Mouse (Mus musculus) heart, embryonic 14.5 days (tissue): ENCODE results near the gene Samd4. TPM values are rescaled to one million over a fixed set of nuclear protein-coding genes. Genes with fewer than 3 reads are reported as not detected.

Source experiments
- ATAC-seq: fragments of 200-750 bp; cut with Nextera tagmentation; 2 replicates; pipeline ENCODE4 v1.8.0; 2017; ENCODE audit warnings: low read depth, moderate TSS enrichment; ENCODE audit not compliant: insufficient number of reproducible peaks, insufficient read depth, low FRiP score
- H3K27ac ChIP-seq, 2 experiments: fragments of 200-500 bp in 1 of 2; fragments of 300-500 bp in 1 of 2; sonication (generic) in 1 of 2; replicated peaks in 1 of 2; 2 replicates each; pipeline ENCODE4 v1.5.1; 2012 to 2014; ENCODE audit warnings: low read depth in 2 of 2, low read length in 2 of 2, control low read depth in 1 of 2, mild to moderate bottlenecking in 1 of 2, mixed read lengths in 1 of 2; ENCODE audit not compliant: control insufficient read depth in 1 of 2, insufficient read depth in 1 of 2
- H3K27me3 ChIP-seq: fragments of 300-500 bp; sonication (generic); 2 replicates; pipeline ENCODE4 v1.6.1; 2014; ENCODE audit warnings: mild to moderate bottlenecking, low read length, control low read depth; ENCODE audit not compliant: control insufficient read depth, insufficient read depth
- H3K36me3 ChIP-seq: fragments of 300-500 bp; sonication (generic); 2 replicates; pipeline ENCODE4 v1.6.1; 2014; ENCODE audit warnings: mild to moderate bottlenecking, control low read depth, low read length, mixed read lengths; ENCODE audit not compliant: control insufficient read depth, insufficient read depth
- H3K4me1 ChIP-seq, 2 experiments: fragments of 200-500 bp in 1 of 2; fragments of 300-500 bp in 1 of 2; sonication (generic) in 1 of 2; 2 replicates each; pipeline ENCODE4 v1.6.1; 2012 to 2014; ENCODE audit warnings: low read length in 2 of 2, control low read depth in 1 of 2, mixed read lengths in 1 of 2; ENCODE audit not compliant: control insufficient read depth in 2 of 2, insufficient read depth in 2 of 2
- H3K4me2 ChIP-seq: fragments of 300-500 bp; sonication (generic); 2 replicates; pipeline ENCODE4 v1.6.1; 2014; ENCODE audit warnings: mild to moderate bottlenecking, low read length
- H3K4me3 ChIP-seq, 2 experiments: fragments of 200-500 bp in 1 of 2; fragments of 300-500 bp in 1 of 2; sonication (generic) in 1 of 2; 2 replicates each; pipeline ENCODE4 v1.5.1; 2012 to 2014; ENCODE audit warnings: low read length in 2 of 2, mild to moderate bottlenecking in 2 of 2, control low read depth in 1 of 2, low read depth in 1 of 2, moderate library complexity in 1 of 2; ENCODE audit not compliant: control insufficient read depth in 1 of 2, insufficient read depth in 1 of 2
- H3K9ac ChIP-seq: fragments of 300-500 bp; sonication (generic); 2 replicates; pipeline ENCODE4 v1.6.1; 2014; ENCODE audit warnings: mild to moderate bottlenecking, low read length
- H3K9me3 ChIP-seq: fragments of 300-500 bp; sonication (generic); 2 replicates; pipeline ENCODE4 v1.6.1; 2016; ENCODE audit warnings: low read length, control low read depth; ENCODE audit not compliant: control insufficient read depth
- WGBS: fragments of 180-500 bp; shearing (Covaris S2); extraction: QIAGEN DNeasy Blood & Tissue Kit; methylation state at CpG from one replicate; pipeline ENCODE4 v1.1.7; 2014; 5-methylcytosine and 5-hydroxymethylcytosine counted together
- polyA plus RNA-seq: library from polyadenylated mRNA; unstranded; fragments of >200 nt; fragmentation: Nextera tagmentation; extraction: Ambion mirVana; gene quantifications from 2 replicates; pipeline ENCODE4 v1.2.1, GENCODE M21; 2014

The Samd4 gene
- polyA plus RNA-seq, 1 experiment from 2014 or later = 12.0 TPM

GRCm38 (mm10) chr14:47023529-47023928, 140.9 kb downstream of the Samd4 start:
- 75% methylated on average over 9 of the region's 9 CpGs for WGBS
- Histone ChIP-seq H3K36me3 (no peaks in the 10 kb centered on the region), H3K9ac (no peak overlapping the region), H3K4me1 (peaks cover 10 to 32% of the 10 kb centered on the region in 2 experiments), H3K4me2 (no peak overlapping the region), H3K27me3 (no peaks in the 10 kb centered on the region), H3K4me3 (no peak overlapping the region), H3K9me3 (no peaks in the 10 kb centered on the region), H3K27ac (no peak overlapping the region)
- no peak for ATAC-seq

- Histone ChIP-seq H3K9me3 (no peaks in the 10 kb centered on the region), H3K27me3 (no peaks in the 10 kb centered on the region), H3K9ac (no peak overlapping the region), H3K4me1 (peaks cover 5 to 11% of the 10 kb centered on the region in 2 experiments), H3K4me3 (no peak overlapping the region), H3K4me2 (no peak overlapping the region), H3K36me3 (no peaks in the 10 kb centered on the region), H3K27ac (no peak overlapping the region; a peak in 1 of 4 replicates)
- 57% methylated on average over 6 of the region's 6 CpGs for WGBS
- ATAC-seq = no peak
Observed at GRCm38 (mm10) chr14:47027431-47028118, 144.9 kb downstream of the Samd4 start.

GRCm38 (mm10) chr14:47031542-47031941, 148.9 kb downstream of the Samd4 start:
- peaks cover 5 to 11% of the 10 kb centered on the region in 2 experiments for H3K4me1 ChIP-seq
- H3K36me3 ChIP-seq = no peaks in the 10 kb centered on the region
- H3K9me3 ChIP-seq = no peaks in the 10 kb centered on the region
- no peak overlapping the region for H3K27ac ChIP-seq
- H3K4me3 ChIP-seq = no peak overlapping the region
- no peak overlapping the region for H3K4me2 ChIP-seq
- no peak overlapping the region for H3K9ac ChIP-seq
- ATAC-seq = no peak
- H3K27me3 ChIP-seq = no peaks in the 10 kb centered on the region
- 60% methylated on average over 2 of the region's 2 CpGs for WGBS

- WGBS = 51% methylated on average over 4 of the region's 4 CpGs
- Histone ChIP-seq H3K4me1 (peaks cover 5 to 16% of the 10 kb centered on the region in 2 experiments), H3K36me3 (no peaks in the 10 kb centered on the region), H3K4me3 (no peak overlapping the region), H3K9me3 (no peaks in the 10 kb centered on the region), H3K9ac (no peak overlapping the region), H3K4me2 (no peak overlapping the region), H3K27ac (no peak overlapping the region), H3K27me3 (no peaks in the 10 kb centered on the region)
- no peak for ATAC-seq
Observed at GRCm38 (mm10) chr14:47032140-47032539, 149.5 kb downstream of the Samd4 start.

GRCm38 (mm10) chr14:47033423-47033822, 150.8 kb downstream of the Samd4 start:
- no peak for ATAC-seq
- Histone ChIP-seq H3K9ac (no peak overlapping the region), H3K4me2 (no peak overlapping the region), H3K27me3 (no peaks in the 10 kb centered on the region), H3K4me1 (peaks cover 3 to 10% of the 10 kb centered on the region in 2 experiments), H3K4me3 (no peak overlapping the region), H3K27ac (no peak overlapping the region), H3K36me3 (no peaks in the 10 kb centered on the region), H3K9me3 (no peaks in the 10 kb centered on the region)
- 88% methylated on average over 5 of the region's 5 CpGs for WGBS

- WGBS = 94% methylated on average over 3 of the region's 3 CpGs
Observed at GRCm38 (mm10) chr14:47041699-47042098, 159.0 kb downstream of the Samd4 start.

GRCm38 (mm10) chr14:47049051-47049450, 166.4 kb downstream of the Samd4 start:
- no peak overlapping the region for H3K4me3 ChIP-seq
- no peak overlapping the region for H3K4me2 ChIP-seq
- H3K4me1 ChIP-seq = peaks cover 4 to 24% of the 10 kb centered on the region in 2 experiments
- no peak for ATAC-seq
- 0 out of 2 replicates have a peak, but pooled peaks cover 4% of the 10 kb centered on the region for H3K36me3 ChIP-seq
- WGBS = 91% methylated on average over 6 of the region's 6 CpGs
- no peaks in the 10 kb centered on the region for H3K9me3 ChIP-seq
- H3K9ac ChIP-seq = no peak overlapping the region
- H3K27ac ChIP-seq = no peak overlapping the region
- H3K27me3 ChIP-seq = no peaks in the 10 kb centered on the region

More at GRCm38 (mm10) chr14:47041699-47042098, 159.0 kb downstream of the Samd4 start:
- peaks cover 3 to 12% of the 10 kb centered on the region in 2 experiments; a peak in 2 of 4 replicates for H3K4me1 ChIP-seq
- H3K9ac ChIP-seq = no peak overlapping the region
- no peaks in the 10 kb centered on the region for H3K36me3 ChIP-seq
- no peak overlapping the region for H3K27ac ChIP-seq
- no peak for ATAC-seq
- H3K27me3 ChIP-seq = no peaks in the 10 kb centered on the region
- H3K9me3 ChIP-seq = no peaks in the 10 kb centered on the region
- no peak overlapping the region for H3K4me2 ChIP-seq
- H3K4me3 ChIP-seq = no peak overlapping the region
